Mouse (Mus musculus) lung, postnatal 0 days (tissue): ENCODE measurements around the gene Tspan32. TPM values are rescaled to one million over a fixed set of nuclear protein-coding genes. Genes with fewer than 3 reads are reported as not detected.

Experiments used
- ATAC-seq: fragments of 200-750 bp; cut with Nextera tagmentation; 2 replicates; pipeline ENCODE4 v1.8.0; 2017; ENCODE audit warnings: moderate library complexity
- DNase-seq: peaks from one replicate; pipeline ENCODE4 v3.0.0-alpha.2; 2016; ENCODE audit warnings: low spot score
- H3K27ac ChIP-seq: fragments of 300-500 bp; sonication (generic); 2 replicates; pipeline ENCODE4 v1.5.1; 2014; ENCODE audit warnings: antibody characterized with exemption, mild to moderate bottlenecking, low read length, mixed read lengths
- H3K27me3 ChIP-seq: fragments of 300-500 bp; sonication (generic); replicated peaks from 2 replicates; pipeline ENCODE4 v1.6.1; 2014; ENCODE audit warnings: low read length, mixed read lengths; ENCODE audit not compliant: insufficient read depth
- H3K36me3 ChIP-seq: fragments of 300-500 bp; sonication (generic); 2 replicates; pipeline ENCODE4 v1.6.1; 2014; ENCODE audit warnings: low read length, mixed read lengths; ENCODE audit not compliant: insufficient read depth
- H3K4me1 ChIP-seq: fragments of 300-500 bp; sonication (generic); 2 replicates; pipeline ENCODE4 v1.6.1; 2014; ENCODE audit warnings: antibody characterized with exemption, low read depth, low read length, mixed read lengths; ENCODE audit not compliant: insufficient read depth
- H3K4me2 ChIP-seq: fragments of 300-500 bp; sonication (generic); replicated peaks from 2 replicates; pipeline ENCODE4 v1.6.1; 2014; ENCODE audit warnings: low read depth, mild to moderate bottlenecking, low read length, moderate library complexity, mixed read lengths
- H3K4me3 ChIP-seq: fragments of 300-500 bp; sonication (generic); 2 replicates; pipeline ENCODE4 v1.5.1; 2014; ENCODE audit warnings: low read depth, low read length
- H3K9ac ChIP-seq: fragments of 300-500 bp; sonication (generic); replicated peaks from 2 replicates; pipeline ENCODE4 v1.6.1; 2014; ENCODE audit warnings: low read depth, mild to moderate bottlenecking
- H3K9me3 ChIP-seq: fragments of 300-500 bp; sonication (generic); 2 replicates; pipeline ENCODE4 v1.6.1; 2016; ENCODE audit warnings: low read length, mixed read lengths
- CTCF ChIP-seq: IDR thresholded peaks from 2 replicates; pipeline ENCODE4 v1.5.1; 2016; ENCODE audit warnings: antibody characterized with exemption, mild to moderate bottlenecking
- EP300 ChIP-seq: IDR thresholded peaks from 2 replicates; pipeline ENCODE4 v1.6.1; 2016; ENCODE audit warnings: antibody characterized with exemption, mild to moderate bottlenecking, control low read depth
- WGBS: fragments of 180-500 bp; shearing (Covaris S2); extraction: QIAGEN DNeasy Blood & Tissue Kit; methylation state at CpG from one replicate; pipeline ENCODE4 v1.1.7; 2014; 5-methylcytosine and 5-hydroxymethylcytosine counted together
- polyA plus RNA-seq: library from polyadenylated mRNA; unstranded; fragments of >200 nt; fragmentation: Nextera tagmentation; extraction: Ambion mirVana; gene quantifications from 2 replicates; pipeline ENCODE4 v1.2.1, GENCODE M21; 2015

Tspan32 gene
- polyA plus RNA-seq, 1 experiment from 2014 or later, result 6.1 TPM

DNA sequence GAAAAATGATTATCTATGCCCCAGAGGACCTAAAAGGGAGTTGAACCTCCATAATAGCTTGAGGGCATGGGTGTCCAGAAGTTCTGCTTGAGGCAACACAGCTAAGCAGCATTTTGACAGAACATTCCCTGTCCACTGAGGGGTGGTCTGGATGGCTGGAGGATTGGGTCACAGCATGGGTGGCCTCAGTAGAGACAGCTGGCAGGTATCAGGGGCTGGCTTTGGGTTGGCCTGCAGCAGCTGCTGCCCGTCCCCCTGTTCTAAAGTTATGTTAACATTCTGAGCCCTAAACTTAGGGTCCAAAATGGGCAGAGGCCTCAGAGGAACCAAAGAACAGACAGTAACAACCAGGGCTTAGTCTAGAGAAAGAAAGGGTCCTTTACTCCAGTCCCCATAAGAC lies 6.4 kb downstream of the Tspan32 start:
- H3K4me1 ChIP-seq, result peaks cover 39% of the 10 kb centered on the region; the same call in 1 of the 2 replicates
- no peak overlapping the region for H3K27ac ChIP-seq
- no peak for TF ChIP-seq EP300
- TF ChIP-seq CTCF, result no peak
- H3K27me3 ChIP-seq, result no peaks in the 10 kb centered on the region
- no peak overlapping the region for H3K4me3 ChIP-seq
- no peaks in the 10 kb centered on the region for H3K9me3 ChIP-seq
- no peak overlapping the region for H3K9ac ChIP-seq
- H3K4me2 ChIP-seq, result no peak overlapping the region
- H3K36me3 ChIP-seq, result no peaks in the 10 kb centered on the region
- DNase-seq (no peak), ATAC-seq (no peak)
- 75% methylated on average over 1 of the region's 1 CpGs for WGBS

DNA sequence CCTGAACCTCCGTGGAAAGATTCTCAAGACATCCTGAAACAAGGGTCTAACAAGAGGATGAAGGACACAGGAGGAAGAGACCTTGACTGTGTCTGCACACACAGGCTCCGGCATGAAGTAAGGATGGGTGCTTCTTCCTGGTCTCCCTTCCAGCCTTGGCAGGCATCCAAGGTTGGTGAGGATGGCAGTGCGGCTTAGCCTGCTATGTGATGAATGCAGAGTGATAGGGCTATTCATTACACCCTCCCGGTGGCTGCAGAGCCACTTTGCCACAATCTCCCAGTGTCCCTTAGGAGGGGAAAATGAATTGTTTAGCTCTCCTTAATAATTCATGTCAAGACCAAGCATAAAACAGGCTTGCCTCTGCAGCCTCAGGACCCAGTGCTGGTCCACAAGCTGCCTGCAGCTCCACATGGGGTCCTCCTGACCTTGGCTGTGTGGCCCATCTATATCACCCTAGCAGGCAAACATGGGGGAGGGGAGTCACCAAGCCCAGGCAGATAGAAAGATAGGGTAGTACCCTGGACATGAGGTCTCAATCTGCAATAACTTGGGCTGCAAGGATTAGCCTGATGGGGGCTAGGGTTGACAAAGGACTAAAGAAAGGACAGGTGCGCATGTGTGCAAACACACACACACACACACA lies 7.5 kb downstream of the Tspan32 start:
- Histone ChIP-seq H3K27me3 (no peaks in the 10 kb centered on the region), H3K27ac (no peak overlapping the region), H3K4me1 (peaks cover 37% of the 10 kb centered on the region), H3K9ac (no peak overlapping the region), H3K9me3 (no peaks in the 10 kb centered on the region), H3K4me2 (no peak overlapping the region), H3K36me3 (no peaks in the 10 kb centered on the region), H3K4me3 (no peak overlapping the region)
- no peak for DNase-seq
- ATAC-seq, result no peak
- TF ChIP-seq CTCF (no peak), EP300 (no peak)
- 37% methylated on average over 5 of the region's 5 CpGs for WGBS

DNA sequence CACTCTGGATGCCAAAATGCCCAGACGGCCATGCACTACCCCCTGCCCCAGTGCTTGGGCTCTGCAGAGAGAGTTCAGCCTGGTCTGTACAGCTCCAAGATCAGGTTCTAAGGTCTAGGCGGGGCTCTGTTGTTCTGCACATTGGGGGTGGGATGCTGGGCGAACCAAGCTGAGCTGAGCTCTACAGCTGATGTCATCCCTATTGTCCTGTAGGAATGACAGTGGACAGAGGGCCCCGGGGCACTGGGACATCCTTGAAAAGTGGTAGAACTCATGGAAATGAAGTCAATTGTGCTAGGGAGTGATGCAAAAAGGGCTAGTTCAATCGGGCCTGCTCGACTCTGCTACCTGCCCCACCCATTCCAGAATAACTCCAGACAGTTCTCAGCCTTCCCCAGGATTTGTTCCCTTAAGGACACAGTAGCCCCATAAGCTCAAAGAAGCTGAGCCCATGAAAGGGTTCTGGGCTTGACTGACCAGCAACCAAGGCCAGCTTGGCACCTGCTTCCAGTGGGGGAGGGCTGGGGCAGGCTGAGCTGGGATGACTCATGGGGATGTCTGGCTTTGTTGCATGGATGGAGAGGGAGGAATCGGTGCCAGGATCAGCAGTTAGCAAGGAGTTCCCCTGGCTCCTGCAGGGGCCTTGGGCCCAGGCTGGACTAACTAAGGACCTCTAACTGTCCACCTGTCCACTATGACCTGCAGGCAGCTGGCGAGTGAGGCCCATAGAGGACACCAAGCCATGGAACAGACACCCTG lies 8.8 kb downstream of the Tspan32 start:
- Histone ChIP-seq H3K36me3 (no peaks in the 10 kb centered on the region), H3K4me1 (peaks cover 33% of the 10 kb centered on the region), H3K4me2 (no peak overlapping the region), H3K27me3 (no peaks in the 10 kb centered on the region), H3K27ac (no peak overlapping the region), H3K4me3 (no peak overlapping the region), H3K9ac (no peak overlapping the region), H3K9me3 (no peaks in the 10 kb centered on the region)
- 60% methylated on average over 8 of the region's 8 CpGs for WGBS
- DNase-seq (peak; percentile 72), ATAC-seq (peak; percentile 8; the same call in 1 of the 2 replicates)
- no peak for TF ChIP-seq EP300
- TF ChIP-seq CTCF, result no peak

DNA sequence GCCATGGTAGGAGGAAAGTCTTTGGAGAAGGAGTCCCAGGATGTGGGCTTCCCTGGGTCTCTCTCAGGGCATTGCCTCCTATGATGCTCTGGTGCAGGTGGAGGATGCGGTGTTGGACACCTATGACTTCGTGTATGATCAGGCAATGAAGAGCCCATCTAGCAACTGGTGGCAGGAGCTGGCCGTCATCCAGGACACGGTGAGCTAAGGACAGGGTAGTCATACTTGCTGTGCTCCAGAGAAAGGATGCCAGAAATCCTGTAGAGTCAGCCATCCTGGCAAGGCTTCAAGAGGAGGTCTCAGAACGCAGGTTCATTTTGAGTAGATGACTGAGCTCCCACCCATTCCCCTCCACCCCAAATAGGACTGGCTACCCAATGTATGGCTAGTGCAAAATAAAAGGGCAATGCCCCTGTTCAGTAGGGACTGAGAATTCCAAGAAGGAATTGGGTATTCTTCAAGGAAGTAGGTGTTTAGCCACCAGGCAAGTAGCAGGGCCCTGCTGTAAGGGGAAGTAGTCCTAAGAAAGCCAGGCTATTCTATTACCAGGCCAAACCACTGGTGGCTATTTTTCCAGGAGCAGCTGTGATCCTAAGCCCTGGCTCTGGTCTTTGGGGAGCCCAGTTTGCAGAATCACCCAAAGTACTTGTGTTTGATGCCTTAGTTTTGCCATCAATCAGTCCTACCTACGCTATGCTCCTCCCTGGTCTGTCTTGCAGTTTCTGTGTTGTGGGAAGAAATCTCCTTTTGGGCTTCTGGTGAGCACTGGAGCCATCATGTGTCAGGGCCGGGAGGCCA lies 10.2 kb downstream of the Tspan32 start:
- ATAC-seq (no peak), DNase-seq (no peak)
- H3K27me3 ChIP-seq, result no peaks in the 10 kb centered on the region
- no peaks in the 10 kb centered on the region for H3K36me3 ChIP-seq
- H3K4me1 ChIP-seq, result peaks cover 27% of the 10 kb centered on the region
- no peak overlapping the region for H3K9ac ChIP-seq
- no peak overlapping the region for H3K4me3 ChIP-seq
- H3K9me3 ChIP-seq, result no peaks in the 10 kb centered on the region
- TF ChIP-seq EP300, result no peak
- TF ChIP-seq CTCF, result no peak
- H3K27ac ChIP-seq, result no peak overlapping the region
- WGBS, result 59% methylated on average over 7 of the region's 7 CpGs
- H3K4me2 ChIP-seq, result no peak overlapping the region

DNA sequence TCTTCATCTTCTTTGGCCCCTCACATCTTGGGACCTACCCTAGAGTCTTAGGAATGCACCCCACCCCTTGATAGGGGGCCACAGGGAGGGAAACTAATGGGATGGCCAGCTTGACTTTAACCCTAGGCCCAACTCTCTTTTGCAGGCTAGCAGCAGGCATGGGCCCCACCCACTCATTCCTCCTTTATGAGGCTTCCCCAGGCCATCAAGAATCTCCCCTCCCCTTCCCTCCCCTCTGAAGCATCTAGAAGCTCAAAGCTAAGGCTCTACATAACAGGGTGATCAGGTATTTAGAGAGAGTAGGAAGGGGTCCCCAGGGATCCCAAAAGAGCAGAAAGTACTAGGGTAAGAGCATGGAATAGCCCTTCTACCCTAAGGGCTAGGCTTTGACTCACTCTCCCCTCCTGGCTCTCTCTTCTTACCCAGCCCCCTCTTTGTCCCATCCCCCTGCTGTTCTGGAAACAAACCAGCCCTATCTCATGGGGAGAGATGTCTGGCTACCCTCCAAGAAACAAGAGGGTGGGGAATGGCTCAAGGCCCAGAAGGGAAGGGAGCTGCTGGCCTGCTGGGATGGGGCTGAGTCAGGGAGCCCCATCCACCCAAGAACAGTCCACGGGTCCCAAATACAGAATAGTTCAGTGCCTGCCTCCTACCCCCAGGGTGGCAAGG lies 11.0 kb downstream of the Tspan32 start:
- 0 out of 2 replicates have a peak overlapping the region, but pooled peaks have one; percentile 14 for H3K4me2 ChIP-seq
- no peaks in the 10 kb centered on the region for H3K27me3 ChIP-seq
- H3K36me3 ChIP-seq, result no peaks in the 10 kb centered on the region
- WGBS, result 0% methylated on average over 1 of the region's 1 CpGs
- DNase-seq (peak; percentile 85), ATAC-seq (peak; percentile 84)
- H3K27ac ChIP-seq, result 0 out of 2 replicates have a peak overlapping the region, but pooled peaks have one; percentile 32
- H3K4me3 ChIP-seq, result no peak overlapping the region
- peaks cover 27% of the 10 kb centered on the region for H3K4me1 ChIP-seq
- no peak overlapping the region for H3K9ac ChIP-seq
- no peaks in the 10 kb centered on the region for H3K9me3 ChIP-seq
- TF ChIP-seq EP300, result peak; percentile 28; the same call in 1 of the 2 replicates
- TF ChIP-seq CTCF, result peak; percentile 18
